ENCODE assay signal across 18 mouse cellular contexts in genomic region chr2:99431254-99431653, GRCm38 (mm10).
"Had no signal": no experiment of that assay in that cellular context is flagged by ENCODE, and none has a peak within 500 bp of the region (broad histone marks: within the 10 kb centered on the region; RNA-seq: fewer than 3 reads in every experiment).

No protein-coding gene starts in this region.

- H3K4me3 ChIP-seq: liver, embryonic 13.5 days; liver, embryonic 15.5 days; lung, embryonic 15.5 days; megakaryocyte, embryonic 14.5 days; neural tube, embryonic 12.5 days; stomach, embryonic 15.5 days had no signal

- H3K4me2 ChIP-seq: liver, embryonic 11.5 days; liver, embryonic 13.5 days; liver, embryonic 15.5 days; lung, embryonic 15.5 days; neural tube, embryonic 12.5 days; stomach, embryonic 15.5 days had no signal

- H3K27me3 ChIP-seq: liver, embryonic 13.5 days; liver, embryonic 15.5 days; lung, embryonic 15.5 days; megakaryocyte, embryonic 14.5 days; neural tube, embryonic 12.5 days; stomach, embryonic 15.5 days had no signal

- H3K9ac ChIP-seq: liver, embryonic 13.5 days; liver, embryonic 15.5 days; liver, postnatal 0 days; lung, embryonic 15.5 days; neural tube, embryonic 12.5 days; stomach, embryonic 15.5 days had no signal

- H3K9me3 ChIP-seq: liver, embryonic 13.5 days; liver, embryonic 15.5 days; lung, embryonic 15.5 days; megakaryocyte, embryonic 14.5 days; neural tube, embryonic 12.5 days; stomach, embryonic 15.5 days had no signal

- ATAC-seq: liver, postnatal 0 days; lung, postnatal 0 days had no signal

- H3K4me1 ChIP-seq: liver, embryonic 13.5 days; liver, embryonic 15.5 days; lung, embryonic 15.5 days; megakaryocyte, embryonic 14.5 days; neural tube, embryonic 12.5 days; stomach, embryonic 15.5 days had no signal

- DNase-seq: liver, embryonic 13.5 days; liver, postnatal 0 days; lung, adult 2 months; lung, postnatal 14 days; lung, postnatal 36 days; right cerebral cortex, postnatal 14 days; thymus, adult 2 months; thymus, postnatal 25 days; thymus, postnatal 4 days had no signal

- H3K36me3 ChIP-seq: liver, embryonic 13.5 days; liver, embryonic 15.5 days; lung, embryonic 15.5 days; neural tube, embryonic 12.5 days; stomach, embryonic 15.5 days had no signal

- H3K27ac ChIP-seq: liver, embryonic 13.5 days; liver, embryonic 15.5 days; lung, embryonic 15.5 days; macrophage; neural tube, embryonic 12.5 days; stomach, embryonic 15.5 days; stomach, postnatal 0 days had no signal
